Mouse (Mus musculus): ENCODE measurements around the gene Dusp2.

The Dusp2 gene

GRCm38 (mm10) chr2:127335767-127336496, at the start of gene Dusp2:
Dusp2 (plus strand) TSS chr2:127336159.
- DNase-seq (ENCODE audit: low spot score), result peak; percentile 70

- no peak for DNase-seq (ENCODE audit: low spot score)
Observed at GRCm38 (mm10) chr2:127292250-127292649, 43.7 kb upstream of the Dusp2 start.

GRCm38 (mm10) chr2:127297001-127297805, 38.8 kb upstream of the Dusp2 start:
- DNase-seq (ENCODE audit: low spot score), result no peak

- DNase-seq (ENCODE audit: low spot score), result no peak
Observed at GRCm38 (mm10) chr2:127298056-127298455, 37.9 kb upstream of the Dusp2 start.

- DNase-seq (ENCODE audit: low spot score), result no peak
Observed at GRCm38 (mm10) chr2:127300701-127301100, 35.3 kb upstream of the Dusp2 start.

GRCm38 (mm10) chr2:127301883-127302282, 34.1 kb upstream of the Dusp2 start:
- no peak for DNase-seq (ENCODE audit: low spot score)

GRCm38 (mm10) chr2:127304192-127304591, 31.8 kb upstream of the Dusp2 start:
- peak; percentile 19 for DNase-seq (ENCODE audit: low spot score)

- no peak for DNase-seq (ENCODE audit: low spot score)
Observed at GRCm38 (mm10) chr2:127304609-127305210, 31.2 kb upstream of the Dusp2 start.

- no peak for DNase-seq (ENCODE audit: low spot score)
Observed at GRCm38 (mm10) chr2:127306123-127306522, 29.8 kb upstream of the Dusp2 start.

- no peak for DNase-seq (ENCODE audit: low spot score)
Observed at GRCm38 (mm10) chr2:127307179-127307578, 28.8 kb upstream of the Dusp2 start.

GRCm38 (mm10) chr2:127308660-127309059, 27.3 kb upstream of the Dusp2 start:
- no peak for DNase-seq (ENCODE audit: low spot score)

- DNase-seq (ENCODE audit: low spot score), result no peak
Observed at GRCm38 (mm10) chr2:127310246-127310645, 25.7 kb upstream of the Dusp2 start.

- no peak for DNase-seq (ENCODE audit: low spot score)
Observed at GRCm38 (mm10) chr2:127310685-127311084, 25.3 kb upstream of the Dusp2 start.

GRCm38 (mm10) chr2:127311193-127311592, 24.8 kb upstream of the Dusp2 start:
- DNase-seq (ENCODE audit: low spot score), result no peak

- DNase-seq (ENCODE audit: low spot score), result no peak
Observed at GRCm38 (mm10) chr2:127312801-127313200, 23.2 kb upstream of the Dusp2 start.

GRCm38 (mm10) chr2:127313878-127314277, 22.1 kb upstream of the Dusp2 start:
- no peak for DNase-seq (ENCODE audit: low spot score)

GRCm38 (mm10) chr2:127314467-127315154, 21.3 kb upstream of the Dusp2 start:
- no peak for DNase-seq (ENCODE audit: low spot score)

- no peak for DNase-seq (ENCODE audit: low spot score)
Observed at GRCm38 (mm10) chr2:127315155-127315470, 20.8 kb upstream of the Dusp2 start.

GRCm38 (mm10) chr2:127316431-127316830, 19.5 kb upstream of the Dusp2 start:
- DNase-seq (ENCODE audit: low spot score), result no peak

- DNase-seq (ENCODE audit: low spot score), result no peak
Observed at GRCm38 (mm10) chr2:127318136-127318535, 17.8 kb upstream of the Dusp2 start.

GRCm38 (mm10) chr2:127319071-127319470, 16.9 kb upstream of the Dusp2 start:
- no peak for DNase-seq (ENCODE audit: low spot score)

- DNase-seq (ENCODE audit: low spot score), result no peak
Observed at GRCm38 (mm10) chr2:127322671-127323285, 13.2 kb upstream of the Dusp2 start.

Measured in MN1 (cell line).